Mouse (Mus musculus) CH12.LX (cell line): ENCODE measurements around the gene Mov10l1.

ENCODE experiments used
- CHD1 ChIP-seq: IDR thresholded peaks from 2 replicates; pipeline ENCODE4 v1.6.1; 2012; ENCODE audit warnings: low read depth, low read length, improper control_type of control experiment, inconsistent platforms
- CTCF ChIP-seq, 2 experiments: IDR thresholded peaks in 1 of 2; conservative IDR thresholded peaks in 1 of 2; 2 replicates each; pipeline ENCODE4 v1.5.1; 2011 to 2012; ENCODE audit warnings: low read depth in 2 of 2, low read length in 2 of 2, improper control_type of control experiment in 1 of 2, inconsistent platforms in 1 of 2, mild to moderate bottlenecking in 1 of 2, moderate library complexity in 1 of 2
- HCFC1 ChIP-seq: IDR thresholded peaks from 2 replicates; pipeline ENCODE4 v1.6.1; 2012; ENCODE audit warnings: low read depth, mild to moderate bottlenecking, inconsistent platforms, low read length, improper control_type of control experiment
- MAX ChIP-seq: IDR thresholded peaks from 2 replicates; pipeline ENCODE4 v1.6.1; 2011; ENCODE audit warnings: low read length, improper control_type of control experiment
- NRF1 ChIP-seq: IDR thresholded peaks from 2 replicates; pipeline ENCODE4 v1.6.1; 2014; ENCODE audit warnings: low read depth, mild to moderate bottlenecking, inconsistent platforms, low read length, improper control_type of control experiment, moderate library complexity
- POLR2A ChIP-seq: IDR thresholded peaks from 2 replicates; pipeline ENCODE4 v1.6.1; 2011; ENCODE audit warnings: low read depth, mild to moderate bottlenecking, improper control_type of control experiment, low read length
- RCOR1 ChIP-seq: conservative IDR thresholded peaks from 2 replicates; pipeline ENCODE4 v1.6.1; 2012; ENCODE audit warnings: low read depth, mild to moderate bottlenecking, inconsistent platforms, low read length, improper control_type of control experiment
- SMC3 ChIP-seq: IDR thresholded peaks from 2 replicates; pipeline ENCODE4 v1.6.1; 2011; ENCODE audit warnings: low read depth, low read length, improper control_type of control experiment
- UBTF ChIP-seq: IDR thresholded peaks from 2 replicates; pipeline ENCODE4 v1.6.1; 2012; ENCODE audit warnings: low read depth, mild to moderate bottlenecking, inconsistent platforms, low read length, improper control_type of control experiment, moderate library complexity
- USF1 ChIP-seq: IDR thresholded peaks from 2 replicates; pipeline ENCODE4 v1.6.1; 2014; ENCODE audit warnings: low read depth, mild to moderate bottlenecking, inconsistent platforms, low read length, improper control_type of control experiment

DNA sequence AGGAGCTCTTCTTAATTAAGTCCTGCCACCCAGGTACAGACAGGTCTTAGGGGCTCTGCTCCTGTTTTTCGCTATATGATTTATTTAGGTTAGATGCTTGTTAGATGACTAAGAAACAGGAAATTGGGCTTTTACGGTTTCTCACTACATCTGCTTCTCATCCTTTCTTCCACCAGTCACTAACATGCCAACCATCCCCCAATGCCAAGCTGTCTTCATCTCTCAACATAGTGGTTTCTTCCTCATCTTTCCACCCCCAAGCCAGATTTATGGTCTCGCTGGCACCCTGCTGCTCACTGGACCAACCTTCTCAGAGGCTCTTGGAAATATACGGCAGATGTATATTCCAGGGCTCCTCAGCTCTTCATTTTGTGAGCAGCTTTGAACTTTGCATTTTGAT is 108.0 kb downstream of the Mov10l1 start:
- no peak for TF ChIP-seq CHD1
- no peak for TF ChIP-seq CTCF (conservative IDR thresholded peaks at IDR 0.05 in 1 of 2, IDR thresholded peaks at IDR 0.05 in 1 of 2; ENCODE audit: low read depth in 2 of 2, low read length in 2 of 2)
- no peak for TF ChIP-seq USF1
- no peak for TF ChIP-seq SMC3
- no peak for TF ChIP-seq POLR2A
- TF ChIP-seq NRF1, result no peak
- TF ChIP-seq RCOR1, result no peak
- TF ChIP-seq MAX, result no peak
- no peak for TF ChIP-seq HCFC1
- TF ChIP-seq UBTF, result no peak
